Mouse (Mus musculus): ENCODE results near the gene Mroh2a.

Mroh2a gene

DNA sequence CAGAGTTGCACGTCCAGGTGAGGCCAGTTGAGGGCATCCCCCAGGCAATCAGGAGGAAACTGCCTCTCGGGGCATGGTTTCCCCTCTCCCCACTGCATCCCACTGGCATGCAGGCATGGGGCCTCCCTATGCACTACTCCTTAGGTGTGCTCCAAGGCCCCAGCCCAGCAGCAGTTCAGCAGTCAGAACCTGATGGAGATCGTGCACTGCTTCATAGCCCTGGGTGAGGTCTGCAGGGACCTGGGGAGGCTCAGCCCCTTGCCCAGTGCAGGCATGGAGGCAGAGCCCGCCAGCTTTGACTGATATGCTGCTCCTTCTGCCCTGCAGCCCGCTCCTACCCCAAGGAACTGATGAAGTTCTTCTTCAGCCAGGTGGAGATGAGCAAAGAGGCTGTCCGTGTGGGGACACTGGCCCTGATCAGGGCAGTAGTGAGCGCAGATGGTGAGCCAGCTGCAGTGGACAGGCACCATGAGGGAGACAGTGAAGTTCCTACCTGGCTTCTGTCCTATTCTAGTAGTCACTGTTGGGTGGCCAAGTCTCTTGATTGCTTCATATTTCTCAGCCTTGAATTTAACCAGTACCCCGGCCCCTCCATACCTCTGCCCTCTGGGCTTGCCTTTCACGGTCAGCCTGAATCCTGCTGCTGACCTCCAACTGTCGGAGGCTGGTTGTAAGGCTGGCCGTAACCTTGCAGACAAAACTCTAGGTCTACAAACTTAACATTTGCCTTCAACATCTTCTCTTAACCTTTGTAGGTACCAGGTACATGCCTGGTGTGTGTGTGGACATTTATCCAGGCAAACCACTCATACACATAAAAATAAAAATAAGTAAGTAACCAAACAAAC is 8.5 kb downstream of the Mroh2a start:
- DNase-seq (ENCODE audit: low spot score) = no peak

DNA sequence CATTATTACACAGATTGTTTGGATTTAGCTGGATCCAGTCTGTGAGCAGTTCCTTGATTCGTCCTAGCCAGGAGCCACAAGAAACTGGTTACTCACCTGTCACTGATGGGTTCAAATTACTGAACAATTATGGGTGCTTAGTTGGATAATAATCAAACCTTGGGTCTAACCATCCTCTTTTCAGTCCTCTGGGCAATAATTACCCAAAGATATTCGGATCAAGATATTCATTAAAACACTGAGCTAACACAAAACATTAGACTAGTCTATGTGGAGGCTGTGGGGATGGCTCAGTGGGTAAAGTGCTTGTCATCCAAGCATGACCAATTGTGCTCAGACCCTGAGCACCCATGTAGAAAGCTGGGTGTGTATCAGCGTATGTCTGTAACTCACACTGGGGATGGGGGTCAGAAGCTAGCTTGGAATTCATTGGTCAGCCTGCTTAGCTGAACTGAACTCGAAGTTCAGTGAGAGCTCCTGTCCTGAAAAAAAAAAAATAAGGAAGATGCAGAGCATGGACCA is 9.2 kb downstream of the Mroh2a start:
- DNase-seq (ENCODE audit: low spot score) = no peak

GRCm38 (mm10) chr1:88237311-88237710 is 10.5 kb downstream of the Mroh2a start:
- no peak for DNase-seq (ENCODE audit: low spot score)

- no peak for DNase-seq (ENCODE audit: low spot score)
Measured at GRCm38 (mm10) chr1:88238771-88239170, 12.0 kb downstream of the Mroh2a start.

DNA sequence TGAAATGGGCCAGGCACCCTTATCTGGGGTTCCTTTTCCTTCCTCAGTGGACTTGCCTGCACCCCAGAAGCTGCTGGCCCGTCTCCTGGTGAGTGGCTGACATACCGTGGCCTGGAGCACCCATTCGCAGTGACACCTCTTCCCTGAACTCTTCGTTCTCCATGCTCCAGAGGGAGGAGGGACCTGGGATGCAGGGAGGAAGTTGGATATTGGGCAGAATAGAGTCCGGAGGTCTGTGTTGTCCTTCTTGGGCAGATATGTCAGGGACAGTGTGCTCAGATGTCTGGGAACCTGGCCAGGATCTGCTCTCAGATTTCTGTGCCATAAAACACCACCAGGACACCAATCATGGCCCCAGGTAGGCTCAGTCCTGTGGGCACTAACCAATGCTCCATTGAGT is 13.3 kb downstream of the Mroh2a start:
- DNase-seq (ENCODE audit: low spot score) = no peak

- no peak for DNase-seq (ENCODE audit: low spot score)
Measured at GRCm38 (mm10) chr1:88240579-88240978, 13.8 kb downstream of the Mroh2a start.

DNA sequence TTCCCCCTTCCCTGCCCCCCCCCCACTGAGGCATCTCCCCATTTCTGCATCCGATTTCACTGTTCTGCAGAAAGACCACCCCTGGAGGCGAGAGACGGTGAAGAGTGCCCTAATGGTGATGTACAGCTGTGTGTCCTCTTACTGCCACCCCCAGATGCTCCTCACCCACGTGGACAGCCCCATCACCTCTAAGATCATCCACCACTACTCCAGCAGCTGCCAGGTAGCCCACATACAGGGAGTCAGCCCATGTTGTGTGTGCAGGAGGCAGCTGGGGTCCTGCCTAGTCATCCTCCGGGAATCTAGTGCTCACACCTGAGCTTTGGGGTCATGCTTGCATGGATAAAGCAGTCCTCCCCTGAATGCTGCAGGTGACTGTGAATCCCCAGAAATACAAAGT is 17.1 kb downstream of the Mroh2a start:
- DNase-seq (ENCODE audit: low spot score) = no peak

- DNase-seq (ENCODE audit: low spot score) = no peak
Measured at GRCm38 (mm10) chr1:88245881-88246280, 19.1 kb downstream of the Mroh2a start.

- no peak for DNase-seq (ENCODE audit: low spot score)
Measured at GRCm38 (mm10) chr1:88246386-88246785, 19.6 kb downstream of the Mroh2a start.

- DNase-seq (ENCODE audit: low spot score) = no peak
Measured at GRCm38 (mm10) chr1:88247660-88248059, 20.9 kb downstream of the Mroh2a start.

DNA sequence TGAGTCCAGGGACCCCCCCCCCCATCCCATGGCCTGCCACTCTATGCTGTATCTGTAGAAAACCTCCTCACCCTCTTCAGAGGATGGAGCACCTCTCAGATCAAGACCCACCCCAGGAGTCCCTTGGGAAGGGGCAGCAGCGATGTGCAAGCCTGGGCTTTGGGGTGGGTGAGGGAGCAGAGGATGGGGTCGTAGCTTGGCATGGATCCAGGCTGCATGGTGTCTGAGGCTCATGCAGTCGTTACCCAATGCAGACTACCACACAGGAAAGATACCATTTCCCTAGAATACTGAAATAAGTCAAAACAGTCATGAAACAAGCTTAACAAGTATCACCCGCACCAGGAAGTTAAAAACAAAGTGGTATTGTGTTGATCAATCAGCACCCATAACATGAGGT is 21.9 kb downstream of the Mroh2a start:
- DNase-seq (ENCODE audit: low spot score) = no peak

DNA sequence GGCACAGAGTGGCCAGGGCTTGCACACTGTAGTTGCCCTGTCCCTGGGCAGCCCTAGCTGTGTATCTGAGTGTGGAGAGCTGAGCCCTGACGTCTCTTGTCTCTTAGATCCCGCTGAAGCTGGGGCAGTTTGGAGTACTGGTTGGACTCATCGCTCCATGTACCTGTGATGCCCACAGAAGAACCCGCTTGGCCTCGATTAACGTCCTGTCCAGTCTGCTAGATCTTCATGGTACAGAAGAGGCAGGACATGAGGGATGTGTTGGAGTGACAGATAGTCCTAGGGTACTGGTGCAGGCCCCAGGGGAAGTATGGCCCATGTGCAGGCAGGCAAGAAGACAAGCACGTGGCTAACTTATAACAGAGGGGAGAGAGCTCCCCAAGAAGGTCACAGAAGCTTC is 22.8 kb downstream of the Mroh2a start:
- DNase-seq (ENCODE audit: low spot score) = no peak

- no peak for DNase-seq (ENCODE audit: low spot score)
Measured at GRCm38 (mm10) chr1:88250023-88250422, 23.2 kb downstream of the Mroh2a start.

GRCm38 (mm10) chr1:88253106-88253505 is 26.3 kb downstream of the Mroh2a start:
- no peak for DNase-seq (ENCODE audit: low spot score)

- no peak for DNase-seq (ENCODE audit: low spot score)
Measured at GRCm38 (mm10) chr1:88253540-88253939, 26.8 kb downstream of the Mroh2a start.

DNA sequence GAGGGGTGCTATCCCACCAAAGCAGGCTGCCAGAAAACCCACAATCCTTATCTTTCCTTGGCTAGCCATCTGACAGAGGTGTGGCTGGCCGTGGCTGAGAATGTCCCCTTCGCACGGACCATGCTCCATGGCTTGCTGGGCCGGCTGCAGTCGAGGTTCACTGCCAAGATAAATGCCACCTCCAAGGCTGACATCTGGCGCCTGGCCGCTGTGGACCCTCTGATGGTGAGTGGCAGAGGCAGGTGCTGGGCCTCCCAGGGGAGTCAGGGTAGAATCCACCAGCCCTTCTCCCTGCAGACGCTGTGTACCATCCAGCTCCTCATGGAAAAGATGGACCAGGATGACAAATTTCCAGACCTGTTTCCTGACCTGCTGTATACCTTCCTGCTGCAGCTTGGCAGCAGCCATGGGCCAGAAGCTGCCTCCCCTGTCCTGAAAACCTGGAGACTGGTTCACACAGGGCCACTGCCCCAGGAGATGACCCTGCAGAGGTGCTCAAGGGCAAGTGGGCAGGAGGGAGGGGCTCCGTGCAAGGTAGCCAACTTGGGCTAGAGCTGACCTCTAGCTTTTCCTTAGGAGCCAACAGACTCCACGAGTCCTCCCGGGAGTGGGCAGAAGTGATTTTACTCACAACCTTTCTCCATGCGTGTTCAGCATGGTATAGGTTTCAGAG is 28.1 kb downstream of the Mroh2a start:
- DNase-seq (ENCODE audit: low spot score) = no peak

DNA sequence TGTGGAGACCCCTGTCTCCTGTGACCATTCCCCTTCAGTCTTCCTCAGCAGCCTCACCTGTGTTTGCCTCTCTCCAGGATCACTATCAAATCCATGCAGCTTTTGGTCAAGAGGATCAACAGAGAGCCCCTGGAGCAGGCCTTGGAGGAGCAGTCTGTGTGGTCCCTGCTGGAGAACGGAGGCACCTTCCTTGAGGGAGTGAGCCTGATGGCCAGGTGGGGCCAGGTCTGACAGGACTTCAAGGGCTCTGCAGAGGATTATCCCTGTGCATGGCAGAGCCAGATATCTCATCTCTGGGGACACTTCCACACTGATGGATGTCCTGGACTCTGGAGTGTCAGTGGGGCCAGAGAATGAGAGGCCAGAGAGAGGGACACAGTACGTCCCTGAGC is 28.7 kb downstream of the Mroh2a start:
- DNase-seq (ENCODE audit: low spot score) = no peak

DNA sequence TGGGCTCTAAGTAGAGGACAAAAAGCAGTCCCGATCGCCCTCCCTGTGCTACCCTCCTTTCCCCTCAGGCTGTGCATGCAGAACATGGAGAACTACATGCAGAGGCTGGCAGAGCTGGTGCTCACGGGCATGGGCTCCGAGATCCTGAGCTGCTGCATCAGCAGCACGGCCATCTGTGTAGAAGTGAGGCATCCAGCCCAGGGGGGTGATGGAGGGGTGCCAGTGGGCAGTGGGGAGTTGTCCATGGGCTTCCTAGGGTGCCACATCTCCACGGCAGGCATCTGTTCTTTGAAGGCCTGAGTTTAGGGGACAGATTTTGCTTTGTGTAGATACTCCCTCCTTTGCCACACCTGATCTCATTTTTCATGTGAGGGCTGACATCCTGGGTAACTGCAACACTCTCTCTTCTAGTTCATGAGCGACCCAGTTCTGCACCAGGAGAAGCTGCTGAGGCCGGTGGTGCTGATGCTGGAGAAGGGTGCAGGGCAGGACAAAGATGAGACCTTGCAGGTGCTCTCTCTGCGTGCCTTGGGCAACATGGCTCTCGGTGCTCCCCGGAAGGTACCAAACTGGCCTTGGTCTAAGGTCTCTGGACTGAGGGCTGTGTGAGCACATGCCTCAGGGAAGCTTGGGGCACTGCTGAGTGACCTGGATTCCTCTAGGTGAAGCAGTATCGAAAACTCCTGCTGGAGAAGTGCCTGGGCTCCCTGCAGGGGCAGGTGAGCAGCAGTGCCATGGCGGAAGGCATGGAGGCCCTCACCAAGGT is 29.4 kb downstream of the Mroh2a start:
- DNase-seq (ENCODE audit: low spot score) = no peak

GRCm38 (mm10) chr1:88256886-88257663 is 30.3 kb downstream of the Mroh2a start:
- no peak for DNase-seq (ENCODE audit: low spot score)

GRCm38 (mm10) chr1:88257681-88258080 is 30.9 kb downstream of the Mroh2a start:
- no peak for DNase-seq (ENCODE audit: low spot score)

- DNase-seq (ENCODE audit: low spot score) = no peak
Measured at GRCm38 (mm10) chr1:88258361-88258760, 31.6 kb downstream of the Mroh2a start.
